Mouse (Mus musculus) bone marrow, adult 2 months (tissue): ENCODE data around the gene Stoml2.

Experiments used
- CTCF ChIP-seq: fragments of 200-500 bp; IDR thresholded peaks from 2 replicates; pipeline ENCODE4 v1.5.1; 2011; ENCODE audit warnings: low read length, control low read depth; ENCODE audit not compliant: control insufficient read depth, insufficient read depth
- POLR2A ChIP-seq: fragments of 200-500 bp; IDR thresholded peaks from 2 replicates; pipeline ENCODE4 v1.6.1; 2011; ENCODE audit warnings: low read depth, mild to moderate bottlenecking, control low read depth, low read length, borderline replicate concordance; ENCODE audit not compliant: control insufficient read depth

DNA sequence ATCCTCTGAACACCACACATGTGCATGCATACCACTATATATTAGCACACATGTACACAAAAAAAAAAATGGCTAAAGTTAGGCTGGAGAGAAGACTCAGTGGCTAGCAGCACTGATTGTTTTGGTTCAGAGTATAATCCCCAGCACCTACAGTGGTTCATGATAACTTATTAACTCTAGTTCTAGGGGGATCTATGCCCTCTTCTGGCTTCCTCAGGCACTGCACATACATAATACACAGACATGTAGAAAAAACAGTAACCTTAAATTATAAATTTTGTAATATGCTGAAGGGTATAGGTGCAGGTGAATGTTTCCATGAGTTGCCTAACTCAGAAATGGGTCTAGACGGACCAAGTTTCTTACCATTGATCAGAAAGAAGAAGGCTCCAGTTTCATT lies 43.2 kb downstream of the Stoml2 start:
- TF ChIP-seq CTCF = no peak
- no peak for TF ChIP-seq POLR2A
